Mouse (Mus musculus) MEL (cell line): Measurements from ENCODE around the gene Borcs5. TPM values are rescaled to one million over a fixed set of nuclear protein-coding genes. Genes with fewer than 3 reads are reported as not detected.

Experiments
- DNase-seq: peaks from one replicate; pipeline ENCODE4 v3.0.0; 2011; ENCODE audit warnings: low read depth, low spot score
- H3K27ac ChIP-seq: 2 replicates; pipeline ENCODE4 v1.5.1; 2012; ENCODE audit warnings: low read depth, mild to moderate bottlenecking, control low read depth, low read length, moderate library complexity; ENCODE audit not compliant: control insufficient read depth
- H3K27me3 ChIP-seq, 2 experiments: fragments of 150-350 bp in 1 of 2; sonication (generic) in 1 of 2; 2 replicates each; pipeline ENCODE4 v1.6.1; 2012; ENCODE audit warnings: low read length in 2 of 2, mild to moderate bottlenecking in 2 of 2, improper control_type of control experiment in 1 of 2, moderate library complexity in 1 of 2; ENCODE audit not compliant: insufficient read depth in 2 of 2, control insufficient read depth in 1 of 2
- H3K36me3 ChIP-seq, 2 experiments: 2 replicates each; pipeline ENCODE4 v1.6.1; 2012 to 2014; ENCODE audit warnings: low read length in 2 of 2, improper control_type of control experiment in 1 of 2, inconsistent platforms in 1 of 2, mild to moderate bottlenecking in 1 of 2; ENCODE audit not compliant: insufficient read depth in 2 of 2, control insufficient read depth in 1 of 2
- H3K4me1 ChIP-seq, 2 experiments: fragments of 150-350 bp in 1 of 2; sonication (generic) in 1 of 2; 2 replicates each; pipeline ENCODE4 v1.6.1; 2012; ENCODE audit warnings: low read length in 2 of 2, improper control_type of control experiment in 1 of 2, mild to moderate bottlenecking in 1 of 2; ENCODE audit not compliant: insufficient read depth in 2 of 2, control insufficient read depth in 1 of 2
- H3K4me3 ChIP-seq, 2 experiments: fragments of 150-350 bp in 1 of 2; sonication (generic) in 1 of 2; 2 replicates each; pipeline ENCODE4 v1.5.1; 2012; ENCODE audit warnings: low read depth in 2 of 2, low read length in 2 of 2, mild to moderate bottlenecking in 2 of 2, moderate library complexity in 2 of 2, control low read depth in 1 of 2, improper control_type of control experiment in 1 of 2; ENCODE audit not compliant: control insufficient read depth in 1 of 2, insufficient read depth in 1 of 2
- H3K79me2 ChIP-seq: 2 replicates; pipeline ENCODE4 v1.6.1; 2012; ENCODE audit warnings: mild to moderate bottlenecking, low read length, moderate library complexity; ENCODE audit not compliant: control insufficient read depth, poor library complexity, insufficient read depth
- H3K9ac ChIP-seq: 2 replicates; pipeline ENCODE4 v1.6.1; 2012; ENCODE audit warnings: low read depth, mild to moderate bottlenecking, control low read depth, low read length, moderate library complexity; ENCODE audit not compliant: control insufficient read depth, poor library complexity, severe bottlenecking
- H3K9me3 ChIP-seq: fragments of 150-350 bp; sonication (generic); replicated peaks from 2 replicates; pipeline ENCODE4 v1.6.1; 2012; ENCODE audit warnings: mild to moderate bottlenecking, low read length, improper control_type of control experiment, moderate library complexity; ENCODE audit not compliant: insufficient read depth
- BHLHE40 ChIP-seq: IDR thresholded peaks from 2 replicates; pipeline ENCODE4 v1.6.1; 2012; ENCODE audit warnings: low read depth, mild to moderate bottlenecking, inconsistent platforms, low read length, improper control_type of control experiment, borderline replicate concordance
- CHD1 ChIP-seq: IDR thresholded peaks from 2 replicates; pipeline ENCODE4 v1.6.1; 2012; ENCODE audit warnings: low read depth, mild to moderate bottlenecking, inconsistent platforms, low read length, improper control_type of control experiment
- CHD2 ChIP-seq: IDR thresholded peaks from 2 replicates; pipeline ENCODE4 v1.6.1; 2011; ENCODE audit warnings: low read length, improper control_type of control experiment
- CTCF ChIP-seq, 3 experiments: IDR thresholded peaks in 2 of 3; conservative IDR thresholded peaks in 1 of 3; 2 replicates each; pipeline ENCODE4 v1.5.1; 2011 to 2012; ENCODE audit warnings: low read length in 3 of 3, low read depth in 2 of 3, mild to moderate bottlenecking in 2 of 3, improper control_type of control experiment in 1 of 3, inconsistent platforms in 1 of 3, mixed read lengths in 1 of 3, moderate library complexity in 1 of 3; ENCODE audit not compliant: control insufficient read depth in 1 of 3, insufficient read depth in 1 of 3, poor library complexity in 1 of 3, severe bottlenecking in 1 of 3
- E2F4 ChIP-seq: IDR thresholded peaks from 2 replicates; pipeline ENCODE4 v1.6.1; 2011; ENCODE audit warnings: low read depth, low read length, improper control_type of control experiment, borderline replicate concordance
- ELF1 ChIP-seq: IDR thresholded peaks from 2 replicates; pipeline ENCODE4 v1.6.1; 2014; ENCODE audit warnings: low read depth, mild to moderate bottlenecking, inconsistent platforms, low read length, improper control_type of control experiment, moderate library complexity
- ETS1 ChIP-seq: IDR thresholded peaks from 2 replicates; pipeline ENCODE4 v1.6.1; 2012; ENCODE audit warnings: low read depth, mild to moderate bottlenecking, inconsistent platforms, low read length, improper control_type of control experiment, moderate library complexity
- GATA1 ChIP-seq: IDR thresholded peaks from 2 replicates; pipeline ENCODE4 v1.6.1; 2011; ENCODE audit warnings: low read depth, low read length, improper control_type of control experiment
- HCFC1 ChIP-seq: IDR thresholded peaks from 2 replicates; pipeline ENCODE4 v1.6.1; 2012; ENCODE audit warnings: low read depth, mild to moderate bottlenecking, inconsistent platforms, low read length, improper control_type of control experiment, moderate library complexity
- JUND ChIP-seq: IDR thresholded peaks from 2 replicates; pipeline ENCODE4 v1.6.1; 2011; ENCODE audit warnings: low read depth, mild to moderate bottlenecking, improper control_type of control experiment, low read length
- MAFK ChIP-seq: IDR thresholded peaks from 2 replicates; pipeline ENCODE4 v1.6.1; 2011; ENCODE audit warnings: low read depth, mild to moderate bottlenecking, low read length, improper control_type of control experiment, borderline replicate concordance
- MAX ChIP-seq: IDR thresholded peaks from 2 replicates; pipeline ENCODE4 v1.6.1; 2011; ENCODE audit warnings: low read length, improper control_type of control experiment
- MAZ ChIP-seq: IDR thresholded peaks from 2 replicates; pipeline ENCODE4 v1.6.1; 2012; ENCODE audit warnings: low read depth, mild to moderate bottlenecking, inconsistent platforms, low read length, improper control_type of control experiment
- MEF2A ChIP-seq: IDR thresholded peaks from 2 replicates; pipeline ENCODE4 v1.6.1; 2014; ENCODE audit warnings: low read depth, mild to moderate bottlenecking, inconsistent platforms, low read length, improper control_type of control experiment; ENCODE audit not compliant: poor library complexity, insufficient replicate concordance, severe bottlenecking; ENCODE audit errors: extremely low read depth
- MXI1 ChIP-seq: IDR thresholded peaks from 2 replicates; pipeline ENCODE4 v1.6.1; 2011; ENCODE audit warnings: mild to moderate bottlenecking, low read depth, low read length, improper control_type of control experiment
- MYC ChIP-seq: IDR thresholded peaks from 2 replicates; pipeline ENCODE4 v1.6.1; 2011; ENCODE audit warnings: low read depth, mild to moderate bottlenecking, low read length, improper control_type of control experiment, moderate library complexity
- NELFE ChIP-seq: IDR thresholded peaks from 2 replicates; pipeline ENCODE4 v1.6.1; 2011; ENCODE audit warnings: low read depth, low read length, improper control_type of control experiment
- NRF1 ChIP-seq: IDR thresholded peaks from 2 replicates; pipeline ENCODE4 v1.6.1; 2014; ENCODE audit warnings: low read depth, mild to moderate bottlenecking, inconsistent platforms, low read length, improper control_type of control experiment, moderate library complexity; ENCODE audit not compliant: poor library complexity, insufficient read depth, severe bottlenecking
- POLR2A ChIP-seq, 2 experiments: IDR thresholded peaks; 2 replicates each; pipeline ENCODE4 v1.6.1; 2011 to 2012; ENCODE audit warnings: low read length in 2 of 2, mild to moderate bottlenecking in 2 of 2, control low read depth in 1 of 2, improper control_type of control experiment in 1 of 2, low read depth in 1 of 2, moderate library complexity in 1 of 2; ENCODE audit not compliant: control insufficient read depth in 1 of 2, insufficient read depth in 1 of 2, poor library complexity in 1 of 2
- POLR2AphosphoS5 ChIP-seq: IDR thresholded peaks from 2 replicates; pipeline ENCODE4 v1.6.1; 2012; ENCODE audit warnings: low read depth, borderline replicate concordance, mild to moderate bottlenecking, inconsistent platforms, low read length, moderate library complexity, mixed read lengths
- RAD21 ChIP-seq: IDR thresholded peaks from 2 replicates; pipeline ENCODE4 v1.6.1; 2011; ENCODE audit warnings: mild to moderate bottlenecking, low read depth, low read length, improper control_type of control experiment
- SIN3A ChIP-seq: IDR thresholded peaks from 2 replicates; pipeline ENCODE4 v1.6.1; 2012; ENCODE audit warnings: low read length, improper control_type of control experiment, inconsistent platforms
- SMC3 ChIP-seq: IDR thresholded peaks from 2 replicates; pipeline ENCODE4 v1.6.1; 2011; ENCODE audit warnings: low read depth, low read length, improper control_type of control experiment
- TCF12 ChIP-seq: IDR thresholded peaks from 2 replicates; pipeline ENCODE4 v1.6.1; 2014; ENCODE audit warnings: low read depth, mild to moderate bottlenecking, inconsistent platforms, low read length, improper control_type of control experiment, moderate library complexity
- UBTF ChIP-seq: IDR thresholded peaks from 2 replicates; pipeline ENCODE4 v1.6.1; 2012; ENCODE audit warnings: low read depth, mild to moderate bottlenecking, inconsistent platforms, low read length, improper control_type of control experiment, moderate library complexity, borderline replicate concordance; ENCODE audit not compliant: insufficient read depth
- USF2 ChIP-seq, 2 experiments: IDR thresholded peaks; 2 replicates each; pipeline ENCODE4 v1.6.1; 2011 to 2012; ENCODE audit warnings: improper control_type of control experiment in 2 of 2, low read length in 2 of 2, borderline replicate concordance in 1 of 2, inconsistent platforms in 1 of 2, low read depth in 1 of 2, mild to moderate bottlenecking in 1 of 2; ENCODE audit not compliant: insufficient read depth in 1 of 2
- ZKSCAN1 ChIP-seq: IDR thresholded peaks from 2 replicates; pipeline ENCODE4 v1.6.1; 2012; ENCODE audit warnings: low read depth, mild to moderate bottlenecking, inconsistent platforms, low read length, improper control_type of control experiment, moderate library complexity
- ZNF384 ChIP-seq: IDR thresholded peaks from 2 replicates; pipeline ENCODE4 v1.6.1; 2012; ENCODE audit warnings: low read depth, mild to moderate bottlenecking, inconsistent platforms, low read length, improper control_type of control experiment
- polyA plus RNA-seq, 2 experiments: library from polyadenylated mRNA; stranded (reverse) in 1 of 2; unstranded in 1 of 2; fragments of >175 nt in 1 of 2; fragments of >200 nt in 1 of 2; gene quantifications; 2 replicates each; pipeline versions ENCODE4 v1.2.1 to v1.2.4; 2012; ENCODE audit warnings: low replicate concordance in 2 of 2, low read depth in 1 of 2; ENCODE audit not compliant: insufficient read length in 2 of 2, insufficient read depth in 1 of 2, missing spikeins in 1 of 2
- total RNA-seq: library from RNA; depleted of rRNA; stranded (reverse); fragments of 300-350 nt; gene quantifications from 2 replicates; pipeline ENCODE4 v1.2.3, GENCODE M21; 2012

Gene Borcs5
- total and polyA plus RNA-seq, 3 experiments, result 7.7 to 13.0 TPM; not detected in 1

GRCm38 (mm10) chr6:134621552-134621949 lies 17.8 kb upstream of the Borcs5 start:
- H3K4me3 ChIP-seq, result no peak overlapping the region
- H3K27ac ChIP-seq, result no peak overlapping the region
- no peaks in the 10 kb centered on the region for H3K36me3 ChIP-seq
- H3K9ac ChIP-seq, result no peak overlapping the region
- H3K4me1 ChIP-seq, result peaks cover 0 to 6% of the 10 kb centered on the region in 2 experiments; a peak in 2 of 4 replicates
- TF ChIP-seq MAX (0 out of 2 replicates have a peak, but pooled peaks have one; percentile 7), RAD21 (no peak)
- H3K27me3 ChIP-seq, result no peaks in the 10 kb centered on the region; a peak in 3 of 4 replicates
- DNase-seq, result no peak
- no peaks in the 10 kb centered on the region for H3K9me3 ChIP-seq
- H3K79me2 ChIP-seq, result no peaks in the 10 kb centered on the region

GRCm38 (mm10) chr6:134625431-134625830 lies 13.9 kb upstream of the Borcs5 start:
- Histone ChIP-seq H3K36me3 (no peaks in the 10 kb centered on the region), H3K27me3 (peaks cover 0 to 2% of the 10 kb centered on the region in 2 experiments; a peak in 2 of 4 replicates)

GRCm38 (mm10) chr6:134626564-134626963 lies 12.7 kb upstream of the Borcs5 start:
- Histone ChIP-seq H3K27me3 (peaks cover 0 to 2% of the 10 kb centered on the region in 2 experiments; a peak in 2 of 4 replicates), H3K4me1 (peaks cover 0 to 2% of the 10 kb centered on the region in 2 experiments; a peak in 2 of 4 replicates)
- TF ChIP-seq POLR2AphosphoS5 (no peak), SIN3A (no peak), BHLHE40 (no peak), JUND (no peak), POLR2A (IDR thresholded peaks at IDR 0.05; ENCODE audit: control insufficient read depth in 1 of 2, insufficient read depth in 1 of 2, low read depth in 1 of 2, low read length in 2 of 2, poor library complexity in 1 of 2) (no peak), MEF2A (no peak), ZKSCAN1 (no peak), ZNF384 (no peak), ETS1 (no peak), CHD1 (no peak), MYC (no peak), MAZ (no peak), MAX (no peak), TCF12 (no peak), MXI1 (no peak), UBTF (no peak)

More at GRCm38 (mm10) chr6:134625431-134625830, 13.9 kb upstream of the Borcs5 start:
- H3K4me1 ChIP-seq, result peaks cover 0 to 5% of the 10 kb centered on the region in 2 experiments; a peak in 2 of 4 replicates
- H3K4me3 ChIP-seq, result no peak overlapping the region
- H3K27ac ChIP-seq, result no peak overlapping the region
- TF ChIP-seq POLR2AphosphoS5 (no peak), MYC (no peak), NRF1 (no peak), CTCF (IDR thresholded peaks at IDR 0.05 in 2 of 3, conservative IDR thresholded peaks at IDR 0.05 in 1 of 3; ENCODE audit: control insufficient read depth in 1 of 3, insufficient read depth in 1 of 3, low read depth in 2 of 3, low read length in 3 of 3, poor library complexity in 1 of 3, severe bottlenecking in 1 of 3) (no peak), GATA1 (no peak), TCF12 (no peak), ELF1 (no peak), CHD1 (no peak), E2F4 (no peak), NELFE (no peak), SMC3 (no peak), CHD2 (no peak), USF2 (IDR thresholded peaks at IDR 0.05; ENCODE audit: borderline replicate concordance in 1 of 2, insufficient read depth in 1 of 2, low read depth in 1 of 2, low read length in 2 of 2) (no peak), ZNF384 (no peak), MXI1 (no peak), POLR2A (IDR thresholded peaks at IDR 0.05; ENCODE audit: control insufficient read depth in 1 of 2, insufficient read depth in 1 of 2, low read depth in 1 of 2, low read length in 2 of 2, poor library complexity in 1 of 2) (no peak), HCFC1 (no peak), RAD21 (no peak), UBTF (no peak), MAFK (no peak)
- no peaks in the 10 kb centered on the region for H3K79me2 ChIP-seq
- no peak overlapping the region for H3K9ac ChIP-seq
- H3K9me3 ChIP-seq, result no peaks in the 10 kb centered on the region
- DNase-seq, result no peak

More at GRCm38 (mm10) chr6:134626564-134626963, 12.7 kb upstream of the Borcs5 start:
- H3K79me2 ChIP-seq, result no peaks in the 10 kb centered on the region
- H3K9ac ChIP-seq, result no peak overlapping the region
- H3K9me3 ChIP-seq, result no peaks in the 10 kb centered on the region
- no peak overlapping the region for H3K27ac ChIP-seq
- DNase-seq, result no peak
- H3K4me3 ChIP-seq, result no peak overlapping the region
- H3K36me3 ChIP-seq, result no peaks in the 10 kb centered on the region
